In the genomic region with DNA sequence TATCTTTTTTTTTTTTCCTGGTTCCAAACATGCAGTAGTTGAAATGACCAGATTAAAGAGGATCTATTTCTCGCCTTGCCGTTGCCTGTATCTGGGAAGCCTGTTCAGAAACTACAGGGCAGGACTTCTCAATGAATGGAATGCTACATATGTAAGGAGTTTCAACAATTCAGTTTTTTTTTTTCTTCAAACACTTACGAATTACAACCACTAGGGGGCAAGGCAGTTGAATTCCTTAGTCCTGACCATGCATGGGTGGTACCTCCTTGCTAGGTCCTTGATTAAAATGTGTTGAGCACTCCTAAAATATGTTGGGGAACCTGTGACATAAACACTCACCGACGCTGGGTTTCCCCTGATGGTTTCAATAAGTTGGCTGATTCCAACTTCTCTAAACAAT, we compare ENCODE assay signal across 11 mouse cellular contexts. TPM values are rescaled to one million over a fixed set of nuclear protein-coding genes. Genes with fewer than 3 reads are reported as not detected.
DNase-seq lines count a peak whose midpoint lies in the region; ATAC-seq and TF ChIP-seq lines count a peak whose summit lies in the region.
"Had no signal": no experiment of that assay in that cellular context is flagged by ENCODE, and none has a peak within 500 bp of the region (broad histone marks: within the 10 kb centered on the region; RNA-seq: fewer than 3 reads in every experiment).

No protein-coding gene starts in this region.

- ATAC-seq in lung, embryonic 14.5 days (ENCODE audit: insufficient read depth) = no peak
- peak; percentile 51; the same call in 1 of the 2 replicates for ATAC-seq in megakaryocyte-erythroid progenitor cell, adult 5-6 weeks (replicated peaks; ENCODE audit: low FRiP score, low TSS enrichment, poor library complexity, severe bottlenecking)
- ATAC-seq: midbrain, embryonic 13.5 days had no signal

- H3K9ac ChIP-seq in lung, embryonic 14.5 days = no peak overlapping the region
- H3K9ac ChIP-seq: heart, embryonic 13.5 days; midbrain, embryonic 13.5 days had no signal

- no peaks in the 10 kb centered on the region for H3K9me3 ChIP-seq in lung, embryonic 14.5 days (ENCODE audit: low read depth, low read length)
- H3K9me3 ChIP-seq: heart, embryonic 13.5 days; midbrain, embryonic 13.5 days had no signal

- H3K27ac ChIP-seq in gastrocnemius, adult 2 months = no peak overlapping the region
- no peak overlapping the region for H3K27ac ChIP-seq in lung, embryonic 14.5 days (ENCODE audit: low read depth)
- no peak overlapping the region for H3K27ac ChIP-seq in cerebellum, adult 2 months (ENCODE audit: insufficient read depth, low read length)
- H3K27ac ChIP-seq: heart, embryonic 13.5 days; midbrain, embryonic 13.5 days had no signal

- H3K4me2 ChIP-seq in lung, embryonic 14.5 days = no peak overlapping the region
- H3K4me2 ChIP-seq: heart, embryonic 13.5 days; midbrain, embryonic 13.5 days had no signal

- intact Hi-C loops in gastrocnemius, adult 2 months (cut with DNase I) = loop anchor here (10.0 kb wide), 1 partner anchor 91 kb away; no protein-coding TSS in a partner anchor
- intact Hi-C loops in gastrocnemius, postnatal 36 days (cut with DNase I) = no loop called here
- intact Hi-C loops in left cerebral cortex, postnatal 4 days (cut with DNase I) = no loop called here

- H3K4me3 ChIP-seq in gastrocnemius, adult 2 months = no peak overlapping the region
- no peak overlapping the region for H3K4me3 ChIP-seq in lung, embryonic 14.5 days (ENCODE audit: low read depth, low read length)
- no peak overlapping the region for H3K4me3 ChIP-seq in lung, adult 2 months (replicated peaks; ENCODE audit: extremely low read depth, low read depth, low read length)
- no peak overlapping the region for H3K4me3 ChIP-seq in cerebellum, adult 2 months (replicated peaks; ENCODE audit: insufficient read depth, low read depth, low read length)
- H3K4me3 ChIP-seq: heart, embryonic 13.5 days; midbrain, embryonic 13.5 days had no signal

- no peak for DNase-seq in gastrocnemius, adult 2 months
- no peak for DNase-seq in gastrocnemius, postnatal 36 days
- peak; percentile 35 for DNase-seq in lung, embryonic 14.5 days
- DNase-seq in lung, adult 2 months = no peak
- DNase-seq in NIH3T3 (ENCODE audit: low read depth) = peak; percentile 83
- no peak for DNase-seq in cerebellum, adult 2 months
- DNase-seq in left cerebral cortex, postnatal 4 days = no peak
- DNase-seq: kidney, postnatal 14 days had no signal

- WGBS in lung, embryonic 14.5 days = 76% methylated on average over 5 of the region's 5 CpGs
- 62% methylated on average over 5 of the region's 5 CpGs for WGBS in lung, adult 2 months
- 82% methylated on average over 5 of the region's 5 CpGs for WGBS in cerebellum, adult 2 months

- TF ChIP-seq CTCF in gastrocnemius, adult 2 months (IDR thresholded peaks at IDR 0.05) = peak; percentile 52
- TF ChIP-seq CTCF in lung, embryonic 14.5 days (IDR thresholded peaks at IDR 0.05; ENCODE audit: low read depth) = peak; percentile 48
- TF ChIP-seq CTCF in lung, adult 2 months (IDR thresholded peaks at IDR 0.05; ENCODE audit: insufficient read depth, low read length) = no peak
- TF ChIP-seq CTCF in cerebellum, adult 2 months (IDR thresholded peaks at IDR 0.05; ENCODE audit: borderline replicate concordance, insufficient read depth, low read depth, low read length) = no peak

- H3K27me3 ChIP-seq in lung, embryonic 14.5 days (ENCODE audit: insufficient read depth, low read length) = peaks cover 13% of the 10 kb centered on the region; the same call in 1 of the 2 replicates
- no peaks in the 10 kb centered on the region; the same call in 1 of the 2 replicates for H3K27me3 ChIP-seq in cerebellum, adult 2 months (ENCODE audit: control insufficient read depth, insufficient read depth, low read length)

- H3K4me1 ChIP-seq in lung, embryonic 14.5 days (ENCODE audit: insufficient read depth) = no peaks in the 10 kb centered on the region
- H3K4me1 ChIP-seq in lung, adult 2 months (ENCODE audit: control insufficient read depth, insufficient read depth, low read length) = no peaks in the 10 kb centered on the region; the same call in 1 of the 2 replicates
- no peaks in the 10 kb centered on the region for H3K4me1 ChIP-seq in cerebellum, adult 2 months (ENCODE audit: control insufficient read depth, insufficient read depth, low read length)
- H3K4me1 ChIP-seq: heart, embryonic 13.5 days had no signal

- H3K36me3 ChIP-seq in lung, embryonic 14.5 days (ENCODE audit: insufficient read depth) = no peaks in the 10 kb centered on the region
- H3K36me3 ChIP-seq: heart, embryonic 13.5 days; midbrain, embryonic 13.5 days had no signal

- no peak for TF ChIP-seq POLR2A in lung, adult 2 months (IDR thresholded peaks at IDR 0.05; ENCODE audit: borderline replicate concordance, extremely low read depth, low read depth, low read length)
- TF ChIP-seq POLR2A in cerebellum, adult 2 months (IDR thresholded peaks at IDR 0.05; ENCODE audit: borderline replicate concordance, insufficient read depth, low read length) = no peak

RNA-seq across cellular contexts. Expression of gene Papss2, which starts 1.7 kb away (rescaled TPM):
- 1 to 10 TPM; 4.8 to 5.1 TPM for total RNA-seq in gastrocnemius, adult 2 months (2021)
- total RNA-seq in gastrocnemius, postnatal 36 days (2021) = 1 to 10 TPM; 4.4 to 5.3 TPM
- polyA plus RNA-seq in lung, embryonic 14.5 days (2014; fragmentation: Nextera tagmentation; extraction: Ambion mirVana) = 3.4 and 3.7 TPM in 2 replicates
- 6.6 and 7.9 TPM in 2 replicates for polyA plus RNA-seq in lung, adult 2 months (2012; rRNA removed)
- total RNA-seq in megakaryocyte-erythroid progenitor cell, adult 5-6 weeks (2014; fragmentation: Nextera tagmentation) = 0.82 and 0.96 TPM in 2 replicates
- 0.38 and 0.61 TPM in 2 replicates for total RNA-seq in megakaryocyte-erythroid progenitor cell, adult 5-6 weeks (2017)
- polyA plus RNA-seq in cerebellum, adult 2 months (2012; rRNA removed) = 4.9 TPM in 2 replicates
- 1 to 10 TPM; 2.2 to 2.8 TPM for total RNA-seq in left cerebral cortex, postnatal 4 days (2021)

Comparison
In these comparisons a context has a peak if more than half of its experiments do, and no peak if none do; other contexts are left out.
1. DNase-seq: peak in lung, embryonic 14.5 days (single experiment) and NIH3T3 (single experiment); none in gastrocnemius, adult 2 months (single experiment), gastrocnemius, postnatal 36 days (0 of 2), lung, adult 2 months (single experiment), cerebellum, adult 2 months (0 of 2) and left cerebral cortex, postnatal 4 days (single experiment).
2. CTCF ChIP-seq: peak in gastrocnemius, adult 2 months (single experiment) and lung, embryonic 14.5 days (single experiment); none in lung, adult 2 months (single experiment) and cerebellum, adult 2 months (single experiment).